Mouse (Mus musculus) bone marrow, adult 2 months (tissue): ENCODE results near the gene Ncbp3.

ENCODE experiments used
- CTCF ChIP-seq: fragments of 200-500 bp; IDR thresholded peaks from 2 replicates; pipeline ENCODE4 v1.5.1; 2011; ENCODE audit warnings: low read length, control low read depth; ENCODE audit not compliant: control insufficient read depth, insufficient read depth
- POLR2A ChIP-seq: fragments of 200-500 bp; IDR thresholded peaks from 2 replicates; pipeline ENCODE4 v1.6.1; 2011; ENCODE audit warnings: low read depth, mild to moderate bottlenecking, control low read depth, low read length, borderline replicate concordance; ENCODE audit not compliant: control insufficient read depth

DNA sequence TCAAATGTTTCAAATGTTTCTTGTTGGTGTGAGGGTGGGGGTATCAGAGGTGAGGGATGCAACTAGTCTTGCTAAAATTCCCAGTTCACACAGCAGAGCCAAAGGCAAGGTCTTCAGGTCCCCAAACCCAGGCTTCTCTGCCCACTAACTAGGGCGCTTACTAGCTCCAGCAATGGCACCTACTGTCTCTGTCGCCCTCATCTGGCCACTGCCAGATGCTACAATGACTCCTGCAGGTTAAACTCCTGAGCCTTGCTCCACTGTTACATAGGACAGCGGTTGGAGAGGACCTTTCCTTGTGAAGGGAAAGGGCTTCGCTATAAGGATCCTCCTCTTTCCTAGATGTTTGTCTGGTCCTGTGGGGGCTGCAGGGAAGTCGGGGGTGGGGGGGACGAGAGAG lies 46.6 kb upstream of the Ncbp3 start:
- TF ChIP-seq CTCF (peak; percentile 96), POLR2A (no peak)
